Mouse (Mus musculus) activated CD4-positive, CD25-positive, alpha-beta regulatory T cell, adult 4 months (primary cell): ENCODE measurements around the gene Flg2. TPM values are rescaled to one million over a fixed set of nuclear protein-coding genes. Genes with fewer than 3 reads are reported as not detected.

Source experiments
- ATAC-seq: one replicate; pipeline ENCODE4 v1.8.0; 2017
- polyA plus RNA-seq, 2 experiments: library from polyadenylated mRNA; unstranded; fragments of 100-300 nt; shearing (Covaris generic); gene quantifications; one replicate each; pipeline ENCODE4 v1.2.1; 2017

Flg2 gene
- polyA plus RNA-seq, result not detected

DNA sequence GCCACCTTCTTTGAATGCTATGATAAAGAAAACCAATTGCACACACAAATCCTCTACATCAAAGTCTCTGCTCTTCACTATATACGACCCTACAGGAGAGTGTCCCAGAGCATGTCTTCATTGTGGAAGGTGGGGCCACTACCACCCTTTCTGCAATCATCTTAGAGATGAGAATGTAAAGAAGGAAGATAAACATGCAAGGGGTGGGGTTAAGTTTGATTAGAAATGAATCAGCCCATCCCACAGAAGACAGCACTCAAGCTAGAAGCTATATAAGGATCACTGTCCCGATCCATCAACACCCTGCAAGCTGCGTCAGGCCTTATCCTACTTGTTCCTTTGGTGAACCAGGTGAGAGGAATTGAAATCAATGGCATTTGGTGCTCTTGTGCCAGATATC lies at the start of gene Flg2:
Flg2 (plus strand) TSS at position 301 of the 400 bp plus-strand sequence.
- no peak for ATAC-seq

DNA sequence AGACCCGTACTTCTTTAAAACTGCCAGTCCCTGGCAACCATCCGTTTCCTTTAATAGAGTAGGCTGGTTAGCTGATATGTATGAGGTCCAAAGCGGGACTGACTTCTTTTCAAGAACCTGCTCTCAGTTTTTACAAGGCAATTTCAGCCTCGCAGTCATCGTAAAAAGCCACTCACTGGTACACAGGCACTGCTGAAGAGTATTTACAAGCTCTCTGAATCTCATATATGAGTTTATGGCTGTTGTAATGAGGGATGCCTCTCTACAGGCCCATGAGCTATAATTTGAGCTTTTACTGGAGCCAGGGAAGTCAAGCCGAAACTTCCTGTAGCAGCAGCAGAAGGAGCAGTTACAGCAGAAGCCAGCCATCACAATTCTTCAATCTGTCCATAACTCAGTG lies 34.6 kb upstream of the Flg2 start:
- no peak for ATAC-seq

DNA sequence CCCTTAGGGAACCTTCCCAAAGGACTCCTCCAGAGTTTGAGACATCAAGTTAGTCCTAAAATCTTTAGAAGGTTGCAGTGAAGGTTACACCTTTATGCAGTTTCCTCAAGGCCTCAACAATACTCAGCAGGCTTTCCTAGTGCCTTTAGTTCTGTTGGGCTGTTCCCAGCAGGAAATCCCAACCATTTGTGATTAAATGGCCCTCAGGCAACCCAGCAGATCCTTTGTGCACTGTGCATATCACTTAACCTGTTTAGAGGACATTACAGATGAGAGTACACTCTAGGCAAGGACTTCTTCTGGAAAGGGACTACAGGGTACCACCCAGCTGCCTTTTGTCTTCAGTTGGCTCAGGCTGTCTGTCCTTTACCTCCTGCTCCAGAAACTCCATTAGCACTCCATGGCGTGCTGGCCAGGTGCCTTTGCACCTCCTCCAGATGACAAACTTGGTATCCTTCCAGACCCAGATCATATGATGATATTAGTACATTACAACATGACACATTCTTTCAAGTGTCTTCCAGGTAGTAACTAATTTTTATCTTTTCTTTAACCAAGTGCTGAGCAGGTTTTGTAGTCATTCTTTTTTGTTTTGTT lies 34.0 kb upstream of the Flg2 start:
- ATAC-seq, result no peak

DNA sequence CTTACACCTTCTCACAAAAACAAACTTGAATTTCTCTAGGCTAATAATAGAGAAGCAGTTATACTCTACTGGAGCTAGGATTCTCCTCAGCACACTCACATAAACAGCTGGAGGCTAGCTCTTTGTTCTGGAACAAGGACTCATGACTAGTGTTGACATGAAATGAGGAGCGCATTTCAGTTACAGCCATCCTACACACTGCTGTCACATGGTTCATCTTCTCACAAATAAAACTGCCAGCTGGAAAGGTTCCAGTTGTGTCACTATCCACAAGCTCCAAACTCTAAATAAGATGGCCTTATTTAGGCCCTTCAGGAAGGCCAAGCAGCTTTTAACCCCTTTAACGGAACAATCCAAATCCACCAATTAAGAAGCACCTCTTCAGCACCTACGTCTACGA lies 16.2 kb upstream of the Flg2 start:
- no peak for ATAC-seq

DNA sequence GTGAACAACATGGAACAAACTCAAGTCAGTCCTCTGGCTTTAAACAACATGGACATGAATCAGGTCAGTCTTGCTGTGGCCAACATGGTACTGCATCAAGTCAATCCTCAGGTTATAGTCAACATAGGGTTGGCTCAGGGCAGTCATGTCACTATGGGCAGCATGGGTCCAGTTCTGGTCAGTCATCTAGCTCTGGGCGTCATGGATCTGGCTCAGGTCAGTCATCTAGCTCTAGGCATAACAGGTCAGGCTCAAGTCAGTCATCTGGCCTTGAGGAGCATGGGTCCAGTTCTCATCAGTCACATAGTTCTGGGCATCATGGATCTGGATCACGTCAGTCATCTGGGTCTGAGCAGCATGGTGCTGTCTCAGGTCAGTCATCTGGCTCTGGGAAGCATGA lies 4.9 kb downstream of the Flg2 start:
- ATAC-seq, result no peak

DNA sequence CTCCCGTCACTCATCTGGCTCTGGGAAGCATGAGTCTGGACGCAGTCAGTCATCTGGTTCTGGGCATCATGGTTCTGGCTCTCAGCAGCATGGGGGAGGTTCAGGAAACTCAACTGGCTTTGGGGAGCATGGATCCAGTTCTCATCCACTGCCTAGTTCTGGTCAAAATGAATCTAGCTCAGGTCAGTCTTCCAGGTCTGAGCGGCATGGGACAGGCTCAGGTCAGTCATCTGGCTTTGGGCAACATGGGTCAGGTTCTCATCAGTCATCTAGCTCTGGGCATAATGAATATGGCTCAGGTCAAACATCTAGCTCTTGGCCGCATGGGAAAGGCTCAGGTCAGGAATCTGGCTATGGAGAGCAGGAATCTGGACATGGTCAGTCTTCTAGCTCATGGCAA lies 5.4 kb downstream of the Flg2 start:
- ATAC-seq, result no peak

Other genes with a start within 250 kb of the Flg2 start
- not detected for gene Lce3d, start 239.9 kb upstream of the Flg2 start, polyA plus RNA-seq
- not detected for gene Lce3e, start 230.2 kb upstream of the Flg2 start, polyA plus RNA-seq
- gene Lce3f, start 205.1 kb upstream of the Flg2 start, polyA plus RNA-seq, result not detected
- not detected for gene Crct1, start 181.6 kb upstream of the Flg2 start, polyA plus RNA-seq
- gene Lce1m, start 178.2 kb upstream of the Flg2 start, polyA plus RNA-seq, result not detected
- not detected for gene Gm4858, start 128.5 kb upstream of the Flg2 start, polyA plus RNA-seq
- gene Crnn, start 52.5 kb upstream of the Flg2 start, polyA plus RNA-seq, result not detected
- gene Flg, start 76.2 kb downstream of the Flg2 start, polyA plus RNA-seq, result not detected
- gene Hrnr, start 122.5 kb downstream of the Flg2 start, polyA plus RNA-seq, result not detected
- gene Rptn, start 196.4 kb downstream of the Flg2 start, polyA plus RNA-seq, result under 1 TPM in 1 of 2 experiments, not detected in 1; 0.11 TPM
- not detected for gene Tchh, start 245.1 kb downstream of the Flg2 start, polyA plus RNA-seq